In genomic region chr7:140955342-140955741, GRCm38 (mm10) we compare ENCODE assay signal across 8 mouse cellular contexts. TPM values are rescaled to one million over a fixed set of nuclear protein-coding genes. Genes with fewer than 3 reads are reported as not detected.
DNase-seq lines count a peak whose midpoint lies in the region; ATAC-seq and TF ChIP-seq lines count a peak whose summit lies in the region.

No protein-coding gene starts in this region.

- peak overlapping the region; percentile 84 for H3K9ac ChIP-seq in heart, embryonic 12.5 days
- peak overlapping the region; percentile 67 for H3K9ac ChIP-seq in heart, postnatal 0 days (replicated peaks; ENCODE audit: low read depth, low read length)

- peaks cover 3% of the 10 kb centered on the region; the same call in 1 of the 2 replicates for H3K36me3 ChIP-seq in heart, embryonic 12.5 days
- H3K36me3 ChIP-seq in G1E (replicated peaks), result peaks cover 24% of the 10 kb centered on the region
- no peaks in the 10 kb centered on the region for H3K36me3 ChIP-seq in heart, postnatal 0 days (replicated peaks; ENCODE audit: control insufficient read depth, insufficient read depth, low read length)

- H3K4me3 ChIP-seq in heart, embryonic 12.5 days, result peak overlapping the region; percentile 72
- peak overlapping the region; percentile 70 for H3K4me3 ChIP-seq in G1E (ENCODE audit: low read depth, low read length)
- peak overlapping the region; percentile 59 for H3K4me3 ChIP-seq in heart, postnatal 0 days (ENCODE audit: low read depth, low read length)

- peak overlapping the region; percentile 81 for H3K4me2 ChIP-seq in heart, embryonic 12.5 days
- peak overlapping the region; percentile 74 for H3K4me2 ChIP-seq in heart, postnatal 0 days (ENCODE audit: low read depth, low read length)

- no peak for TF ChIP-seq EP300 in heart, postnatal 0 days (IDR thresholded peaks at IDR 0.05; ENCODE audit: low read depth)

- WGBS in heart, embryonic 12.5 days, result 8% methylated on average over 17 of the region's 17 CpGs
- WGBS in heart, postnatal 0 days, result 2% methylated on average over 17 of the region's 17 CpGs

- ATAC-seq in heart, embryonic 12.5 days (ENCODE audit: insufficient number of reproducible peaks, low FRiP score), result no peak
- no peak for ATAC-seq in G1E (ENCODE audit: extremely low read depth, insufficient number of reproducible peaks, low FRiP score, poor library complexity, severe bottlenecking)
- ATAC-seq in heart, postnatal 0 days (ENCODE audit: insufficient read depth, low read depth), result peak; percentile 31; the same call in 1 of the 2 replicates

- H3K9me3 ChIP-seq in heart, embryonic 12.5 days (replicated peaks), result no peaks in the 10 kb centered on the region
- H3K9me3 ChIP-seq in G1E (replicated peaks), result no peaks in the 10 kb centered on the region
- H3K9me3 ChIP-seq in heart, postnatal 0 days (replicated peaks; ENCODE audit: control insufficient read depth, low read length), result no peaks in the 10 kb centered on the region

- peak overlapping the region; percentile 91 for H3K27ac ChIP-seq in heart, embryonic 12.5 days (ENCODE audit: poor library complexity, severe bottlenecking)
- H3K27ac ChIP-seq in heart, postnatal 0 days (ENCODE audit: low read depth), result peak overlapping the region; percentile 91

- no peak for TF ChIP-seq CTCF in G1E (IDR thresholded peaks at IDR 0.05; ENCODE audit: low read depth, low read length)
- TF ChIP-seq CTCF in heart, postnatal 0 days (IDR thresholded peaks at IDR 0.05; ENCODE audit: low read depth), result no peak

- peaks cover 44% of the 10 kb centered on the region for H3K4me1 ChIP-seq in heart, embryonic 12.5 days (replicated peaks)
- peaks cover 60% of the 10 kb centered on the region for H3K4me1 ChIP-seq in G1E (ENCODE audit: insufficient read depth, low read depth, low read length)
- peaks cover 24% of the 10 kb centered on the region for H3K4me1 ChIP-seq in heart, postnatal 0 days (ENCODE audit: control insufficient read depth, insufficient read depth)

- H3K27me3 ChIP-seq in heart, embryonic 12.5 days (replicated peaks), result peaks cover 13% of the 10 kb centered on the region; the same call in 1 of the 2 replicates
- peaks cover 7% of the 10 kb centered on the region for H3K27me3 ChIP-seq in G1E (ENCODE audit: insufficient read depth, low read length)
- no peaks in the 10 kb centered on the region for H3K27me3 ChIP-seq in heart, postnatal 0 days (ENCODE audit: control insufficient read depth, insufficient read depth, low read length)

- no peak for DNase-seq in heart, postnatal 4 days
- no peak for DNase-seq in G1E (ENCODE audit: low spot score)
- DNase-seq in heart, postnatal 0 days (ENCODE audit: low spot score), result peak; percentile 14
- DNase-seq in lung, postnatal 14 days, result peak; percentile 22
- no peak for DNase-seq in right cerebral cortex, postnatal 14 days
- DNase-seq in retina, postnatal 1 day, result no peak
- DNase-seq in adrenal gland, adult 18-20 months (ENCODE audit: low spot score in 2 of 2), result no peak

RNA-seq across cellular contexts. Expression of gene Gm45717, which starts 0.4 kb away (rescaled TPM):
- polyA plus RNA-seq in heart, embryonic 12.5 days (2016; fragmentation: Nextera tagmentation; extraction: Ambion mirVana), result not detected in 2 replicates
- total RNA-seq in heart, postnatal 4 days (2021), result not detected
- total RNA-seq in G1E (2014; fragmentation: Nextera tagmentation) (not detected in 2 replicates), G1E (2017) (not detected in 2 replicates)
- polyA plus RNA-seq in G1E (2012), result not detected in 2 replicates
- not detected in 2 replicates for total RNA-seq in heart, postnatal 0 days (2014; rRNA removed; ENCODE audit: low replicate concordance)
- 0.36 TPM in 1 of 2 replicates, not detected in the other for polyA plus RNA-seq in heart, postnatal 0 days (2015; fragmentation: Nextera tagmentation; extraction: Ambion mirVana)
- 1 to 10 TPM in 1 of 2 experiments, not detected in 1; 1.2 TPM for total RNA-seq in adrenal gland, adult 18-20 months (2021)

RNA-seq across cellular contexts. Expression of gene Ifitm2, which starts 0.4 kb away (rescaled TPM):
- polyA plus RNA-seq in heart, embryonic 12.5 days (2016; fragmentation: Nextera tagmentation; extraction: Ambion mirVana), result 442 and 446 TPM in 2 replicates
- total RNA-seq in heart, postnatal 4 days (2021), result 100 to 1,000 TPM; 178 to 182 TPM
- total RNA-seq in G1E (2014; fragmentation: Nextera tagmentation) (239 and 256 TPM in 2 replicates), G1E (2017) (205 and 220 TPM in 2 replicates)
- polyA plus RNA-seq in G1E (2012), result 129 and 161 TPM in 2 replicates
- 172 and 232 TPM in 2 replicates for total RNA-seq in heart, postnatal 0 days (2014; rRNA removed; ENCODE audit: low replicate concordance)
- polyA plus RNA-seq in heart, postnatal 0 days (2015; fragmentation: Nextera tagmentation; extraction: Ambion mirVana), result 516 and 534 TPM in 2 replicates
- 100 to 1,000 TPM; 433 to 585 TPM for total RNA-seq in adrenal gland, adult 18-20 months (2021)

RNA-seq across cellular contexts. Expression of gene Ifitm5, which starts 5.3 kb away (rescaled TPM):
- 1.8 and 2.0 TPM in 2 replicates for polyA plus RNA-seq in heart, embryonic 12.5 days (2016; fragmentation: Nextera tagmentation; extraction: Ambion mirVana)
- total RNA-seq in heart, postnatal 4 days (2021), result 1 to 10 TPM in 1 of 2 experiments, under 1 TPM in 1; 0.72 to 1.4 TPM
- total RNA-seq in G1E (2014; fragmentation: Nextera tagmentation), result 1.6 TPM in 1 of 2 replicates, not detected in the other
- total RNA-seq in G1E (2017), result 0.35 and 1.2 TPM in 2 replicates
- 0.16 and 0.32 TPM in 2 replicates for polyA plus RNA-seq in G1E (2012)
- total RNA-seq in heart, postnatal 0 days (2014; rRNA removed; ENCODE audit: low replicate concordance), result 3.4 TPM in 1 of 2 replicates, not detected in the other
- 0.56 and 0.87 TPM in 2 replicates for polyA plus RNA-seq in heart, postnatal 0 days (2015; fragmentation: Nextera tagmentation; extraction: Ambion mirVana)
- total RNA-seq in adrenal gland, adult 18-20 months (2021), result 1 to 10 TPM; 1.4 to 1.7 TPM

RNA-seq across cellular contexts. Expression of gene Ifitm1, which starts 11.7 kb away (rescaled TPM):
- 3.0 and 3.1 TPM in 2 replicates for polyA plus RNA-seq in heart, embryonic 12.5 days (2016; fragmentation: Nextera tagmentation; extraction: Ambion mirVana)
- 1 to 10 TPM; 2.6 to 3.0 TPM for total RNA-seq in heart, postnatal 4 days (2021)
- total RNA-seq in G1E (2014; fragmentation: Nextera tagmentation) (2.9 and 5.5 TPM in 2 replicates), G1E (2017) (1.5 and 2.1 TPM in 2 replicates)
- polyA plus RNA-seq in G1E (2012), result not detected in 2 replicates
- total RNA-seq in heart, postnatal 0 days (2014; rRNA removed; ENCODE audit: low replicate concordance), result 1.4 and 23.1 TPM in 2 replicates
- 4.1 and 6.6 TPM in 2 replicates for polyA plus RNA-seq in heart, postnatal 0 days (2015; fragmentation: Nextera tagmentation; extraction: Ambion mirVana)
- 1 to 10 TPM; 6.9 to 9.8 TPM for total RNA-seq in adrenal gland, adult 18-20 months (2021)

RNA-seq across cellular contexts. Expression of gene Pgghg, which starts 14.2 kb away (rescaled TPM):
- 13.7 and 13.9 TPM in 2 replicates for polyA plus RNA-seq in heart, embryonic 12.5 days (2016; fragmentation: Nextera tagmentation; extraction: Ambion mirVana)
- 1 to 10 TPM; 8.4 to 8.7 TPM for total RNA-seq in heart, postnatal 4 days (2021)
- total RNA-seq in G1E (2014; fragmentation: Nextera tagmentation) (7.5 and 8.1 TPM in 2 replicates), G1E (2017) (9.0 and 10.0 TPM in 2 replicates)
- polyA plus RNA-seq in G1E (2012), result 5.6 and 6.7 TPM in 2 replicates
- total RNA-seq in heart, postnatal 0 days (2014; rRNA removed; ENCODE audit: low replicate concordance), result 13.8 and 16.3 TPM in 2 replicates
- 5.8 and 5.9 TPM in 2 replicates for polyA plus RNA-seq in heart, postnatal 0 days (2015; fragmentation: Nextera tagmentation; extraction: Ambion mirVana)
- total RNA-seq in adrenal gland, adult 18-20 months (2021), result 10 to 100 TPM; 30.4 to 32.3 TPM

Comparison
In these comparisons a context has a peak if more than half of its experiments do, and no peak if none do; other contexts are left out.
1. DNase-seq: peak in heart, postnatal 0 days (single experiment) and lung, postnatal 14 days (single experiment); none in heart, postnatal 4 days (single experiment), G1E (single experiment), right cerebral cortex, postnatal 14 days (single experiment), retina, postnatal 1 day (single experiment) and adrenal gland, adult 18-20 months (0 of 2).
2. Peak in every context shown above with its lines, with median percentiles within 50 percentile points of each other: H3K4me3 ChIP-seq.